Mouse (Mus musculus) spleen, adult 18-20 months (tissue): ENCODE measurements at regions not wholly inside any gene's neighbourhood (a gene's known extent, or its start where the extent isn't known, plus 50 kb on each side); places are given as distances from the start of the nearest gene placed in this dataset.
A peak's percentile ranks its signal among the peaks of the same experiment; 100 is the strongest.

Experiments used
- DNase-seq, 2 experiments: peaks; one replicate each; pipeline ENCODE4 v3.0.0; 2022; ENCODE audit warnings: mixed read lengths in 2 of 2

- no peak for DNase-seq
These were observed 136.6 kb upstream of the Wdr44 start for GRCm38 (mm10) chrX:23556271-23556670.

DNA sequence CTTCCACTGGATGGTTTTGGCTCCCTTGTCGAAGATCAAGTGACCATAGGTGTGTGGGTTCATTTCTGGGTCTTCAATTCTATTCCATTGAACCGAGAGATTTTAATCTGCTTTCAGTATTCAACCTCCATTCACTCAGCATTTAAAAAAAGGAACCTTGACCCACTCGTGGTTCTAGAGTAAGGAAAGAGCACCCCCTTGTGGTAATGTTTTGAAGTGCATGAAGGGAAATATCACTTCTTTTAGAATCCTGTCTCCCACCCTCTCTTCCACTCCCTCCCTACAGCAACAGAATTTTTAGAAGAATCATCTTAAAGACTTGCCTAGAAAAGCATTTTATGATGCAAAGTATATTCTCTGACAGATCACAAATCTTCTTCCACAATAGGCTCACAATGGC lies 127.3 kb upstream of the Wdr44 start:
- DNase-seq, result peak in 1 of 2 experiments; percentile 1
